Mouse (Mus musculus): ENCODE data around the gene 4921524J17Rik. TPM values are rescaled to one million over a fixed set of nuclear protein-coding genes. Genes with fewer than 3 reads are reported as not detected.

The 4921524J17Rik gene
- total and polyA plus RNA-seq, 2 experiments from 2014 or later, result 40.1 to 75.7 TPM

DNA sequence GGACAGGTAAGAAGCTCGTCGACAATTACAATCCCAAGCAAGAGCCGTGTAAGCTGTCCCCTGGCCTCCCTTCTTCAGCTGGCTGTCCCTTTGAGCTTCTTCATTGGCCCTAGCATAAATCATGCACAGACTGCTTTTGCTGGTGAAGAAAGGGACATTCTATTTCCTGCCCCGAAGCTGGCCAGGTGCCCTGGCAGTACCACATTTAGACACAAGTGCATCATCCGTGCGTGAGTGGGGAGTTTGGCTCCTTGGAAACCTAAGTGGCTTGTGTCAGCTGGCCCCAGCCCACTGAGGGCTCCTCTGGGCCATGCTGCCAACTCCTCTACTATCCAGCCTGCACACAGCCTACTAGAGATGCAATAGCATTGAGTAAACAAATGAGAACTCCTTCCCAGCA lies 46.4 kb downstream of the 4921524J17Rik start, which contains the start of gene Mylk3:
Gene Mylk3 (minus strand): TSS at position 141 of the 400 bp plus-strand sequence.
- no peak within 1 kb of the TSS for H3K4me2 ChIP-seq (ENCODE audit: low read depth)
- 64% methylated on average over 6 of the region's 6 CpGs for WGBS
- no peak for TF ChIP-seq CTCF (IDR thresholded peaks at IDR 0.05; ENCODE audit: low read depth)
- H3K27me3 ChIP-seq (ENCODE audit: insufficient read depth, low read length), result no peaks in the 10 kb centered on the region
- ATAC-seq (no peak), DNase-seq (no peak)
- H3K4me3 ChIP-seq (ENCODE audit: low read depth, low read length), result no peak within 1 kb of the TSS
- H3K27ac ChIP-seq (ENCODE audit: low read depth, low read length), result no peak within 1 kb of the TSS
- no peaks in the 10 kb centered on the region for H3K36me3 ChIP-seq (ENCODE audit: insufficient read depth)
- H3K9me3 ChIP-seq (ENCODE audit: low read length), result no peaks in the 10 kb centered on the region
- H3K4me1 ChIP-seq (ENCODE audit: insufficient read depth), result no peaks in the 10 kb centered on the region
- no peak within 1 kb of the TSS for H3K9ac ChIP-seq

DNA sequence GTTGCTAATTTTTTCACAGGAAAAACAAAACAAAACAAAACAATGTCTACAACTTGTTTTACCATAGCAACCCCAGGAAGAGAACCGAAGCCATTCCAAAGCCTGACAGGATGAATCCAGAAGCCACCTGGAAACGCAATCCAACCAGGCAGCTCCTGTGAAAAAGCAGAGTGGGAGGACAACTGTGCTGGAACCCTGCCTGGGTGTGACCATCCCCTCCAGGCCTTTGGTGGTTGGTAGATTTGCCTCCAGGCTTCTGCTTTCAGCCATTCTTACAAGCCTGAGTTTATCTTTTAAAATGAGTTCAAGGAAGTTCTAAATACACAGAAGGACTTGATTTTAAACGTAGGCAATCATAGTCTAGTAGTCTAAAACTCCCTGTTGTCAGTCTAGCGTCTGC lies 50.7 kb downstream of the 4921524J17Rik start:
- no peaks in the 10 kb centered on the region for H3K27me3 ChIP-seq (ENCODE audit: insufficient read depth, low read length)
- no peak overlapping the region for H3K27ac ChIP-seq (ENCODE audit: low read depth, low read length)
- H3K4me1 ChIP-seq (ENCODE audit: insufficient read depth), result no peaks in the 10 kb centered on the region
- H3K4me3 ChIP-seq (ENCODE audit: low read depth, low read length), result no peak overlapping the region
- DNase-seq (no peak), ATAC-seq (no peak)
- 77% methylated on average over 4 of the region's 4 CpGs for WGBS
- H3K9me3 ChIP-seq (ENCODE audit: low read length), result no peaks in the 10 kb centered on the region
- H3K9ac ChIP-seq, result no peak overlapping the region
- TF ChIP-seq CTCF (IDR thresholded peaks at IDR 0.05; ENCODE audit: low read depth), result no peak
- no peaks in the 10 kb centered on the region for H3K36me3 ChIP-seq (ENCODE audit: insufficient read depth)
- no peak overlapping the region for H3K4me2 ChIP-seq (ENCODE audit: low read depth)

DNA sequence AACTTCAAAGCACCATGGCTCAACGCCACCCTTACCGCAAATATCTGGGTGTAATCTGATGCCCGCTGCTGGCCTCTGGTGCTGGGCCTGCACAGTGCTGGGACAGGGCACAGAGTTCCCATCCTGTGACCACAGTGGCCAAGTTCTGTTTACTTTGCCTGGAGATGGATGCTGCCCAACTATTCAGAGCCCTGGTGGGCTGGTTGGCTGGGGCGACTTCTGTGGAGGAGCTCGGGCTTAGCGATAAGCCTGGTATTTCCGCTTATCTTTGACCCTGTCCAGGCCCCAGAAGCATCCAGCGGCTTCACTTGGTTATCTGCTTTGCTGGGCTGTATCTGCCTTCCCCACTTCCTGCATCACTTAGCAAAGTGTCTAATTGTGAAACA lies 51.8 kb downstream of the 4921524J17Rik start:
- no peaks in the 10 kb centered on the region for H3K4me1 ChIP-seq (ENCODE audit: insufficient read depth)
- no peaks in the 10 kb centered on the region for H3K27me3 ChIP-seq (ENCODE audit: insufficient read depth, low read length)
- H3K36me3 ChIP-seq (ENCODE audit: insufficient read depth), result no peaks in the 10 kb centered on the region
- WGBS, result 82% methylated on average over 8 of the region's 8 CpGs
- no peak overlapping the region for H3K4me2 ChIP-seq (ENCODE audit: low read depth)
- no peak for TF ChIP-seq CTCF (IDR thresholded peaks at IDR 0.05; ENCODE audit: low read depth)
- no peak for DNase-seq
- H3K4me3 ChIP-seq (ENCODE audit: low read depth, low read length), result no peak overlapping the region
- H3K9me3 ChIP-seq (ENCODE audit: low read length), result no peaks in the 10 kb centered on the region
- ATAC-seq, result no peak
- H3K27ac ChIP-seq (ENCODE audit: low read depth, low read length), result no peak overlapping the region
- no peak overlapping the region for H3K9ac ChIP-seq

GRCm38 (mm10) chr8:85380123-85380823 lies 52.4 kb downstream of the 4921524J17Rik start:
- no peak for DNase-seq
- Histone ChIP-seq H3K4me3 (ENCODE audit: low read depth, low read length) (no peak overlapping the region), H3K4me2 (ENCODE audit: low read depth) (no peak overlapping the region), H3K27me3 (ENCODE audit: insufficient read depth, low read length) (no peaks in the 10 kb centered on the region), H3K4me1 (ENCODE audit: insufficient read depth) (no peaks in the 10 kb centered on the region), H3K36me3 (ENCODE audit: insufficient read depth) (no peaks in the 10 kb centered on the region), H3K27ac (ENCODE audit: low read depth, low read length) (no peak overlapping the region), H3K9ac (no peak overlapping the region), H3K9me3 (ENCODE audit: low read length) (no peaks in the 10 kb centered on the region)
- TF ChIP-seq CTCF (IDR thresholded peaks at IDR 0.05; ENCODE audit: low read depth), result no peak
- 85% methylated on average over 10 of the region's 10 CpGs for WGBS
- ATAC-seq, result no peak

- 44% methylated on average over 2 of the region's 2 CpGs for WGBS
- no peak for DNase-seq
Measured at GRCm38 (mm10) chr8:85379142-85379781, 53.4 kb downstream of the 4921524J17Rik start.

DNA sequence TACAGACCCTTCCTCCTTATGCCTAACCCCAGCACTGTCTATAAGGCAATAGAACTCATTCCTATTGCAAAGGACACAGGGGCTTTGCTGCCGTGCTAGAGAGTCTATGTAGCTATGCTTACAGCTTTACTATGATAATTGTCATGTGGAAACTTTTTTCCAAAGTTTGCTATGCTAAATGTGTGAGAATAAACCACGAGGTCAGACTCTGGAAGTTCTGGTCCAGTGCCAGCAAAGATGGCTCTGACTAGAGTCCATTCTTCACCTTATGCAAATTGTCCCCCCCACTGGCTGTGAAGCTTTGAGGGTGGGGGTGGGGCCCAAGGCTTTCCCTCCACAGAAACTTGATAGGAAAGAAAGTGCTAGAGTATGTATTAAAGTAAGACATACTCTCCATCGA lies 56.1 kb downstream of the 4921524J17Rik start:
- ATAC-seq (no peak), DNase-seq (no peak)
- WGBS, result 51% methylated on average over 3 of the region's 3 CpGs
- no peak for TF ChIP-seq CTCF (IDR thresholded peaks at IDR 0.05; ENCODE audit: low read depth)
- no peak overlapping the region for H3K27ac ChIP-seq (ENCODE audit: low read depth, low read length)
- no peaks in the 10 kb centered on the region for H3K36me3 ChIP-seq (ENCODE audit: insufficient read depth)
- no peak overlapping the region for H3K4me3 ChIP-seq (ENCODE audit: low read depth, low read length)
- H3K27me3 ChIP-seq (ENCODE audit: insufficient read depth, low read length), result no peaks in the 10 kb centered on the region
- H3K4me2 ChIP-seq (ENCODE audit: low read depth), result no peak overlapping the region
- H3K4me1 ChIP-seq (ENCODE audit: insufficient read depth), result no peaks in the 10 kb centered on the region
- H3K9ac ChIP-seq, result no peak overlapping the region
- H3K9me3 ChIP-seq (ENCODE audit: low read length), result no peaks in the 10 kb centered on the region

More at GRCm38 (mm10) chr8:85379142-85379781, 53.4 kb downstream of the 4921524J17Rik start:
- Histone ChIP-seq H3K4me3 (ENCODE audit: low read depth, low read length) (no peak overlapping the region), H3K9me3 (ENCODE audit: low read length) (no peaks in the 10 kb centered on the region), H3K36me3 (ENCODE audit: insufficient read depth) (no peaks in the 10 kb centered on the region), H3K4me1 (ENCODE audit: insufficient read depth) (no peaks in the 10 kb centered on the region), H3K27ac (ENCODE audit: low read depth, low read length) (no peak overlapping the region), H3K27me3 (ENCODE audit: insufficient read depth, low read length) (no peaks in the 10 kb centered on the region), H3K4me2 (ENCODE audit: low read depth) (no peak overlapping the region), H3K9ac (no peak overlapping the region)
- TF ChIP-seq CTCF (IDR thresholded peaks at IDR 0.05; ENCODE audit: low read depth), result no peak
- ATAC-seq, result no peak

- Histone ChIP-seq H3K4me3 (ENCODE audit: low read depth, low read length) (no peak overlapping the region), H3K27ac (ENCODE audit: low read depth, low read length) (no peak overlapping the region), H3K9ac (no peak overlapping the region), H3K4me1 (ENCODE audit: insufficient read depth) (no peaks in the 10 kb centered on the region), H3K4me2 (ENCODE audit: low read depth) (no peak overlapping the region), H3K36me3 (ENCODE audit: insufficient read depth) (no peaks in the 10 kb centered on the region), H3K9me3 (ENCODE audit: low read length) (no peaks in the 10 kb centered on the region), H3K27me3 (ENCODE audit: insufficient read depth, low read length) (no peaks in the 10 kb centered on the region)
- WGBS, result 60% methylated on average over 4 of the region's 4 CpGs
- no peak for TF ChIP-seq CTCF (IDR thresholded peaks at IDR 0.05; ENCODE audit: low read depth)
- DNase-seq (no peak), ATAC-seq (no peak)
Measured at GRCm38 (mm10) chr8:85374286-85374685, 58.3 kb downstream of the 4921524J17Rik start.

Measured in forebrain, postnatal 0 days (tissue).